Mouse (Mus musculus): Measurements from ENCODE around the gene Ddx24. TPM values are rescaled to one million over a fixed set of nuclear protein-coding genes. Genes with fewer than 3 reads are reported as not detected.

Ddx24 gene
- polyA plus RNA-seq, 1 experiment from 2014 or later = 104 TPM

DNA sequence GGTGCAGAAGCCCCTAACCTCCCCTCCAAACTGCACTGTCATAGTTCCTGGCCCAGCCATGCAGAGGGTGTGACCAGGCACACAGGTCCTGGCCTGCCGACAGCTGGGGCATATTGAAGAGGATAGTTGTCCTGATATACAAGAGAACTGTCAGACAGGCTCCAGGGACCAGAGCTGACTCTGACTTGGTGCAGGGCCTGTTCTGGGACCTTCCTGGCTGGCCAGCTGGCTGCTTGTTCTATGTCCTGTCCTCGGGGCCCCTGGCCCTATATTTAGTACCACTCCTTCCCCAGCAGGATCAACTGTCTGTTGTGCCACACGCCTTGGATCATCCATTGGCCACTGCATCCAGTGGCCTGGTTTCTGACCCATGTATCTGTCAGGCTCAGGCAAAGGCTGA, 63.3 kb downstream of the Ddx24 start:
- Histone ChIP-seq H3K27ac (no peak overlapping the region), H3K9me3 (no peaks in the 10 kb centered on the region), H3K36me3 (no peaks in the 10 kb centered on the region), H3K27me3 (replicated peaks) (0 out of 2 replicates have a peak, but pooled peaks cover 3% of the 10 kb centered on the region), H3K9ac (no peak overlapping the region), H3K4me2 (replicated peaks) (no peak overlapping the region), H3K4me1 (peaks cover 5% of the 10 kb centered on the region; the same call in 1 of the 2 replicates), H3K4me3 (no peak overlapping the region)
- no peak for ATAC-seq (ENCODE audit: low FRiP score, low read depth)
- 82% methylated on average over 3 of the region's 3 CpGs for WGBS

- Histone ChIP-seq H3K36me3 (no peaks in the 10 kb centered on the region), H3K4me2 (replicated peaks) (no peak overlapping the region), H3K4me3 (no peak overlapping the region), H3K4me1 (peaks cover 5% of the 10 kb centered on the region; the same call in 1 of the 2 replicates), H3K27ac (no peak overlapping the region), H3K27me3 (replicated peaks) (0 out of 2 replicates have a peak, but pooled peaks cover 3% of the 10 kb centered on the region), H3K9me3 (no peaks in the 10 kb centered on the region), H3K9ac (no peak overlapping the region)
- ATAC-seq (ENCODE audit: low FRiP score, low read depth) = no peak
- 88% methylated on average over 17 of the region's 17 CpGs for WGBS
Measured at GRCm38 (mm10) chr12:103361539-103362307, 63.9 kb downstream of the Ddx24 start.

- Histone ChIP-seq H3K4me3 (no peak overlapping the region), H3K27ac (no peak overlapping the region), H3K9ac (no peak overlapping the region), H3K4me1 (peaks cover 5% of the 10 kb centered on the region; the same call in 1 of the 2 replicates), H3K36me3 (no peaks in the 10 kb centered on the region), H3K9me3 (no peaks in the 10 kb centered on the region), H3K27me3 (replicated peaks) (0 out of 2 replicates have a peak, but pooled peaks cover 3% of the 10 kb centered on the region), H3K4me2 (replicated peaks) (no peak overlapping the region)
- no peak for ATAC-seq (ENCODE audit: low FRiP score, low read depth)
- 82% methylated on average over 8 of the region's 8 CpGs for WGBS
Measured at GRCm38 (mm10) chr12:103360812-103361211, 64.8 kb downstream of the Ddx24 start.

DNA sequence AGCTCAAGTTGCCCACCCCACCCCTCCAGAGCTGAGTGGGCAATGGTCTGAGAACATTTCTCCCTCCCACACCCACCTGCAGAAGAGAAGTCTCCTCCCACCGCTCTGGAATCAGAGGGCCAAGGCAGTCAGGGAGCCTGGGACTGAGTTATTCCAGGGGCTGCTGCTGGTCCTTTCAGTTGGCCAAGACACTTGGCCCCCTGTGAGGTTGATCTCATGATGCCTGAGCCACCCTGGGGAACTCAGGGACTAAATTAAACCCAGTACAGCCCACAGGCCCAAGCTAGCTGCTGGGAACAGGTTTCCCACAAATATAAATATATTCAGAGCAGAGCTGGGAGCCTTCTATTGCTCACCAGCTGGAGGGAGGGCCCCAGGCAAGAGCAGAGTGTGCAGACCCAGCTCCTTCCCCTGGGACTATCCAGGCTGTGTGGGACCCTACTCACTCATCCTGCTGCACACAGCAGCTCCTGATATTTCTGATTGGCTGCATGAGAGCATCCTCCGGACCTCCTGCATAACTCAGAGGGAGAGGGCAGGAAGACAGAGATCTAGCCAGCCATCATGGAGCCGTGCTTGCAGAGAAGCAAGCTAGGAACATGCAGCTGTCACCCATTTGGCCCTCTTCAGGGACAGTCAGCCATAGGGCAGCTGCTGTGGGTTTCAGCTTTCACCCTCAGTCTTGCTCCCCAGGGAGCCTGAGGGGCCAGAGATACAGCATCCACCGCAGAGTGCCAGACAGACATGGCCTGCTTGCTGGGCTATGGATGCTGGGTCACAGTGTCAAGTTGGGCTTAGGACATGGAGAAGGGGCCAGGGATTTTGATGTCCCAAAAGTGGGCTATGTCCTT, 66.5 kb downstream of the Ddx24 start:
- Histone ChIP-seq H3K9me3 (no peaks in the 10 kb centered on the region), H3K9ac (no peak overlapping the region), H3K27ac (no peak overlapping the region), H3K27me3 (replicated peaks) (no peaks in the 10 kb centered on the region), H3K4me1 (peaks cover 5% of the 10 kb centered on the region; the same call in 1 of the 2 replicates), H3K36me3 (no peaks in the 10 kb centered on the region), H3K4me3 (no peak overlapping the region), H3K4me2 (replicated peaks) (no peak overlapping the region)
- 61% methylated on average over 4 of the region's 4 CpGs for WGBS
- peak; percentile 27; the same call in 1 of the 2 replicates for ATAC-seq (ENCODE audit: low FRiP score, low read depth)

GRCm38 (mm10) chr12:103358216-103358615, 67.4 kb downstream of the Ddx24 start:
- Histone ChIP-seq H3K36me3 (no peaks in the 10 kb centered on the region), H3K4me1 (peaks cover 8% of the 10 kb centered on the region; the same call in 1 of the 2 replicates), H3K4me3 (no peak overlapping the region), H3K27me3 (replicated peaks) (no peaks in the 10 kb centered on the region), H3K9me3 (no peaks in the 10 kb centered on the region), H3K4me2 (replicated peaks) (no peak overlapping the region), H3K27ac (no peak overlapping the region), H3K9ac (no peak overlapping the region)
- WGBS = 79% methylated on average over 8 of the region's 8 CpGs
- ATAC-seq (ENCODE audit: low FRiP score, low read depth) = no peak

Other genes with a start within 250 kb of the Ddx24 start
- 2.4 and 3.1 TPM in 2 replicates for gene Prima1, start 183.7 kb downstream of the Ddx24 start, polyA plus RNA-seq (2016; fragmentation: Nextera tagmentation; extraction: Ambion mirVana)
- gene Fam181a, start 114.9 kb downstream of the Ddx24 start, polyA plus RNA-seq (2016; fragmentation: Nextera tagmentation; extraction: Ambion mirVana) = 21.3 and 23.2 TPM in 2 replicates
- 2.0 and 2.7 TPM in 2 replicates for gene Asb2, start 69.8 kb downstream of the Ddx24 start, polyA plus RNA-seq (2016; fragmentation: Nextera tagmentation; extraction: Ambion mirVana)
- 20.2 and 20.6 TPM in 2 replicates for gene Otub2, start 37.1 kb downstream of the Ddx24 start, polyA plus RNA-seq (2016; fragmentation: Nextera tagmentation; extraction: Ambion mirVana)
- gene 9330161L09Rik, start 18.0 kb downstream of the Ddx24 start, polyA plus RNA-seq (2016; fragmentation: Nextera tagmentation; extraction: Ambion mirVana) = 0.79 and 1.1 TPM in 2 replicates
- 3.7 and 4.0 TPM in 2 replicates for gene Ifi27, start 8.4 kb upstream of the Ddx24 start, polyA plus RNA-seq (2016; fragmentation: Nextera tagmentation; extraction: Ambion mirVana)
- 1.1 and 2.8 TPM in 2 replicates for gene Ifi27l2a, start 17.9 kb upstream of the Ddx24 start, polyA plus RNA-seq (2016; fragmentation: Nextera tagmentation; extraction: Ambion mirVana)
- gene Ifi27l2b, start 31.4 kb upstream of the Ddx24 start, polyA plus RNA-seq (2016; fragmentation: Nextera tagmentation; extraction: Ambion mirVana) = not detected in 2 replicates
- 2.3 and 2.6 TPM in 2 replicates for gene Ppp4r4, start 106.5 kb upstream of the Ddx24 start, polyA plus RNA-seq (2016; fragmentation: Nextera tagmentation; extraction: Ambion mirVana)
- gene Serpina10, start 205.6 kb upstream of the Ddx24 start, polyA plus RNA-seq (2016; fragmentation: Nextera tagmentation; extraction: Ambion mirVana) = 0.05 and 0.06 TPM in 2 replicates
- gene Serpina6, start 231.4 kb upstream of the Ddx24 start, polyA plus RNA-seq (2016; fragmentation: Nextera tagmentation; extraction: Ambion mirVana) = 0.69 and 0.89 TPM in 2 replicates

Data from neural tube, embryonic 12.5 days (tissue).